Mouse (Mus musculus): Measurements from ENCODE around the gene Gm15737. TPM values are rescaled to one million over a fixed set of nuclear protein-coding genes. Genes with fewer than 3 reads are reported as not detected.

Gm15737 gene
- polyA plus RNA-seq, 1 experiment from 2014 or later = not detected

DNA sequence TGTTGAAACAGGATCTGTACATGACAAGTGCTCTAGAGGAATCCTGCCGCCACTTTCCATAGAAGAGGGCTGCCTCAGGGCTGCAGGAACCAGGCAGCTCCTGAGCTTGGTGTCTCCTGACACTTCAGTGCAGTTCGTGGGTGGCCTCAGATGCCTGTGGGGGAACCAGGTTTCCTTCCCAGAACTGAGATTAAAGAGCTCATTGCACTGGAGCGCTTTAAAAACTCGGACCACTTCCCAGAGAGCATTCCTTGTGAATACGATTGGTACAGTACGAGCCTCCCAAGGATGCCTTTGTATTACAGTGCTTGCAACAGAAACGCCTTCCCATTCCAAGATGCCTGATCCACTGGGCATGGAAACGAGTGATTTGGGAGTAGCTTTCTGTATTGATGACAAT, 55.4 kb downstream of the Gm15737 start:
- no peaks in the 10 kb centered on the region for H3K36me3 ChIP-seq
- DNase-seq (ENCODE audit: low spot score) = no peak
- H3K27me3 ChIP-seq (ENCODE audit: low read depth, poor library complexity, severe bottlenecking) = no peaks in the 10 kb centered on the region
- H3K27ac ChIP-seq (replicated peaks) = no peak overlapping the region
- no peaks in the 10 kb centered on the region for H3K4me1 ChIP-seq
- WGBS = 79% methylated on average over 8 of the region's 8 CpGs
- H3K4me3 ChIP-seq = no peak overlapping the region
- H3K9me3 ChIP-seq (replicated peaks) = no peaks in the 10 kb centered on the region

DNA sequence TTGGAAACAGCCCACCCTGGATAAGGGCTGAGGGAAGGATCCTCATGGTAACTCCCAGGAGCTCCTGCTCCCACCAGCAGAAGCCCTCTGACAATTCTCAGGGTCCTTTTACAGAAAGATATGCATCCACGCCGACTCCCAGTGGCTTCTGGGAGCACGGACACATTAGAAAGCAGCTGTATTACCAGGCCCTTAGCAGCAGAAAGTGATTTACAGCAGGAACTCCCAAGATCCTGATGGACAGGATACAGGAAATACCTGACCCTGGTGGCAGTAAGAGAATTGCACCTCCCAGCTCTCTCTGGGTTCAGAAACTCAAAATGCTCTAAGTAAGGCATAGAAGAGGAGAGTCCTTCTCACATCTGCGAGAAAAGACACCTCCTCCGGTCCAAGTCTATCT, 59.1 kb downstream of the Gm15737 start:
- no peak overlapping the region for H3K4me3 ChIP-seq
- H3K27me3 ChIP-seq (ENCODE audit: low read depth, poor library complexity, severe bottlenecking) = no peaks in the 10 kb centered on the region
- H3K27ac ChIP-seq (replicated peaks) = no peak overlapping the region
- no peaks in the 10 kb centered on the region for H3K9me3 ChIP-seq (replicated peaks)
- no peak for DNase-seq (ENCODE audit: low spot score)
- WGBS = 88% methylated on average over 5 of the region's 5 CpGs
- H3K36me3 ChIP-seq = no peaks in the 10 kb centered on the region
- H3K4me1 ChIP-seq = no peaks in the 10 kb centered on the region

Other genes with a start within 250 kb of the Gm15737 start
- gene Prickle2, start 163.2 kb upstream of the Gm15737 start, polyA plus RNA-seq (2016; fragmentation: Nextera tagmentation; extraction: Ambion mirVana) = 3.0 and 5.7 TPM in 2 replicates
- gene A730049H05Rik, start 52.9 kb upstream of the Gm15737 start, polyA plus RNA-seq (2016; fragmentation: Nextera tagmentation; extraction: Ambion mirVana) = 0.68 and 1.5 TPM in 2 replicates
- gene Adamts9, start 74.1 kb downstream of the Gm15737 start, polyA plus RNA-seq (2016; fragmentation: Nextera tagmentation; extraction: Ambion mirVana) = 1.3 and 1.9 TPM in 2 replicates

All from midbrain, embryonic 10.5 days (tissue).